8 mouse cellular contexts compared by ENCODE assay signal in the genomic region with DNA sequence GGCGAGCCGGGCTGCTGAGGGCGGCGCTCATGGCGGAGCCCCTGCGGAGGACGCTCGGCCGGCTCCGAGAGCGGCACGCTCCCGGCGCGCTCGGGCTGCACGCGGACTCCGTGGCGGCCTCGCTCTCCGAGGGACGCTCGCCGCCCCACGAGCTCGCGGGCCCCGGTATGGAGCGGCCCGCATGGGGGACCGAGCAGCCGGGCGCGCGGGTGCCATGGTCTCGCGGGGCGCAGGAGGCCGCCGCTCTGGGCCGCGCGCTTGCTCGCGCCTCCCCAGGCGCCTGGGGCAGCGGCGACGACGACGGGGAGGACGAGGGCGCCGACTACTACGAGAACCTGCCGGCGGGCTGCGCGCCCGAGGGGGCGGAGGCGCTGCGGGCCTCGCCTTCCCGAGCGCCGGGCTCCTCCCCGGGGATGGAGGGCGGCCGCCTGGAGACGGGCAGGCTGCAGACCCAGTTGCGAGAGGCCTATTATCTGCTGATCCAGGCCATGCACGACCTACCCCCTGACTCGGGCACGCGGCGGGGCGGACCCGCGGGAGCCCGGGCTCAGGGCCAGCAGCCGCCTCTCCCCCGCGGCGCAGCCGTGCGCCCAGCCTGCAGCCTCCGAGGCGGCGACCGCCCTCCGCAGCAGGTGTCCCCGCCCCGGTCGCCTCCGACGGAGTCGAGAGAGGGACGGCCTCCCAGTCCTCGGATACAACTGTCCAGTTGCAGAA. TPM values are rescaled to one million over a fixed set of nuclear protein-coding genes. Genes with fewer than 3 reads are reported as not detected.
DNase-seq lines count a peak whose midpoint lies in the region; ATAC-seq and TF ChIP-seq lines count a peak whose summit lies in the region.

No protein-coding gene starts in this region.

- peak overlapping the region; percentile 42 for H3K4me3 ChIP-seq in spleen, adult 2 months (ENCODE audit: extremely low read depth, insufficient read depth, insufficient read length)
- H3K4me3 ChIP-seq in embryonic facial prominence, embryonic 14.5 days (ENCODE audit: low read depth, low read length): peak overlapping the region; percentile 77
- H3K4me3 ChIP-seq in heart, embryonic 11.5 days (ENCODE audit: low read depth, low read length): peak overlapping the region; percentile 72
- H3K4me3 ChIP-seq in kidney, embryonic 14.5 days (ENCODE audit: low read length): peak overlapping the region; percentile 77
- peak overlapping the region; percentile 77 for H3K4me3 ChIP-seq in liver, adult 2 months (ENCODE audit: insufficient read depth, low read depth, low read length)
- H3K4me3 ChIP-seq in myocyte: peak overlapping the region; percentile 25
- H3K4me3 ChIP-seq in stomach, postnatal 0 days (ENCODE audit: low read depth, low read length): peak overlapping the region; percentile 62

- peak overlapping the region; percentile 86 for H3K4me2 ChIP-seq in embryonic facial prominence, embryonic 14.5 days (ENCODE audit: low read depth, low read length)
- peak overlapping the region; percentile 74 for H3K4me2 ChIP-seq in heart, embryonic 11.5 days
- H3K4me2 ChIP-seq in kidney, embryonic 14.5 days (replicated peaks; ENCODE audit: low read depth, low read length): peak overlapping the region; percentile 84
- peak overlapping the region; percentile 90 for H3K4me2 ChIP-seq in myocyte (ENCODE audit: low read depth)
- H3K4me2 ChIP-seq in stomach, postnatal 0 days (replicated peaks; ENCODE audit: low read depth): peak overlapping the region; percentile 86

- peaks cover 17% of the 10 kb centered on the region for H3K27me3 ChIP-seq in spleen, adult 2 months (ENCODE audit: control insufficient read depth, insufficient read depth, low read length)
- 0 out of 2 replicates have a peak, but pooled peaks cover 3% of the 10 kb centered on the region for H3K27me3 ChIP-seq in embryonic facial prominence, embryonic 14.5 days (replicated peaks; ENCODE audit: control insufficient read depth, insufficient read depth, low read length)
- no peaks in the 10 kb centered on the region for H3K27me3 ChIP-seq in heart, embryonic 11.5 days (ENCODE audit: control insufficient read depth, insufficient read depth, low read length)
- H3K27me3 ChIP-seq in kidney, embryonic 14.5 days (ENCODE audit: control insufficient read depth, insufficient read depth, low read length): peaks cover 10% of the 10 kb centered on the region
- no peaks in the 10 kb centered on the region for H3K27me3 ChIP-seq in liver, adult 2 months (ENCODE audit: control insufficient read depth, insufficient read depth, low read length)
- no peaks in the 10 kb centered on the region for H3K27me3 ChIP-seq in myocyte (ENCODE audit: control insufficient read depth, insufficient read depth, insufficient read length)
- H3K27me3 ChIP-seq in stomach, postnatal 0 days (ENCODE audit: control insufficient read depth, insufficient read depth, low read length): no peaks in the 10 kb centered on the region

- no peaks in the 10 kb centered on the region for H3K36me3 ChIP-seq in spleen, adult 2 months (ENCODE audit: control insufficient read depth, insufficient read depth, low read length)
- no peaks in the 10 kb centered on the region for H3K36me3 ChIP-seq in embryonic facial prominence, embryonic 14.5 days (ENCODE audit: control insufficient read depth, insufficient read depth, low read length)
- H3K36me3 ChIP-seq in heart, embryonic 11.5 days (ENCODE audit: control insufficient read depth, insufficient read depth, low read length): peaks cover 3% of the 10 kb centered on the region; the same call in 1 of the 2 replicates
- no peaks in the 10 kb centered on the region for H3K36me3 ChIP-seq in kidney, embryonic 14.5 days (ENCODE audit: control insufficient read depth, insufficient read depth, low read length)
- H3K36me3 ChIP-seq in liver, adult 2 months (ENCODE audit: control insufficient read depth, insufficient read depth, low read length): no peaks in the 10 kb centered on the region
- H3K36me3 ChIP-seq in myocyte (ENCODE audit: control insufficient read depth, insufficient read depth): no peaks in the 10 kb centered on the region
- no peaks in the 10 kb centered on the region for H3K36me3 ChIP-seq in stomach, postnatal 0 days (ENCODE audit: control insufficient read depth, insufficient read depth, low read length)

- no peak for TF ChIP-seq CTCF in spleen, adult 2 months (IDR thresholded peaks at IDR 0.05; ENCODE audit: extremely low read depth, insufficient read depth, insufficient read length, insufficient replicate concordance)
- TF ChIP-seq CTCF in liver, adult 2 months (IDR thresholded peaks at IDR 0.05; ENCODE audit: low read depth, low read length): no peak
- TF ChIP-seq CTCF in stomach, postnatal 0 days (IDR thresholded peaks at IDR 0.05; ENCODE audit: low read depth): no peak

- DNase-seq in spleen, adult 2 months (ENCODE audit: low read depth in 1 of 2, low spot score in 2 of 2): no peak
- no peak for DNase-seq in spleen, postnatal 14 days (ENCODE audit: low spot score in 2 of 2)
- DNase-seq in embryonic facial prominence, embryonic 14.5 days (ENCODE audit: low spot score): peak; percentile 78
- peak; percentile 81 for DNase-seq in liver, adult 2 months (ENCODE audit: extremely low read depth, low read depth, low spot score)
- peak; percentile 91 for DNase-seq in stomach, postnatal 0 days (ENCODE audit: low spot score)

- no peaks in the 10 kb centered on the region for H3K9me3 ChIP-seq in embryonic facial prominence, embryonic 14.5 days (ENCODE audit: control insufficient read depth, low read length)
- H3K9me3 ChIP-seq in heart, embryonic 11.5 days (replicated peaks; ENCODE audit: control insufficient read depth, low read length): no peaks in the 10 kb centered on the region
- no peaks in the 10 kb centered on the region for H3K9me3 ChIP-seq in kidney, embryonic 14.5 days (ENCODE audit: control insufficient read depth, low read length)
- H3K9me3 ChIP-seq in stomach, postnatal 0 days (ENCODE audit: control insufficient read depth, low read length): no peaks in the 10 kb centered on the region

- no peak for TF ChIP-seq POLR2A in spleen, adult 2 months (IDR thresholded peaks at IDR 0.05; ENCODE audit: low read depth, low read length)
- TF ChIP-seq POLR2A in liver, adult 2 months (IDR thresholded peaks at IDR 0.05; ENCODE audit: extremely low read depth, insufficient read depth, low read length): peak; percentile 60
- TF ChIP-seq POLR2A in myocyte (IDR thresholded peaks at IDR 0.05; ENCODE audit: insufficient read length, low read depth): peak; percentile 52

- H3ac ChIP-seq in myocyte (ENCODE audit: control insufficient read depth, insufficient read length): peak overlapping the region; percentile 57

- peak; percentile 86 for ATAC-seq in embryonic facial prominence, embryonic 14.5 days (ENCODE audit: low read depth)
- peak; percentile 82 for ATAC-seq in heart, embryonic 11.5 days (replicated peaks; ENCODE audit: insufficient number of reproducible peaks, low FRiP score, low TSS enrichment)
- ATAC-seq in kidney, embryonic 14.5 days (ENCODE audit: low FRiP score, low TSS enrichment): peak; percentile 83
- peak; percentile 90 for ATAC-seq in stomach, postnatal 0 days (ENCODE audit: low FRiP score, low TSS enrichment)

- peak overlapping the region; percentile 47; the same call in 1 of the 2 replicates for H3K27ac ChIP-seq in spleen, adult 2 months (ENCODE audit: insufficient read depth, low read length)
- peak overlapping the region; percentile 90 for H3K27ac ChIP-seq in embryonic facial prominence, embryonic 14.5 days (replicated peaks; ENCODE audit: low read depth, low read length)
- peak overlapping the region; percentile 99 for H3K27ac ChIP-seq in heart, embryonic 11.5 days (ENCODE audit: low read depth, low read length)
- peak overlapping the region; percentile 91 for H3K27ac ChIP-seq in kidney, embryonic 14.5 days (ENCODE audit: low read depth, low read length)
- H3K27ac ChIP-seq in liver, adult 2 months (replicated peaks; ENCODE audit: insufficient read depth, low read depth, low read length): peak overlapping the region; percentile 81
- peak overlapping the region; percentile 97 for H3K27ac ChIP-seq in stomach, postnatal 0 days (replicated peaks)

- peak overlapping the region; percentile 90 for H3K9ac ChIP-seq in embryonic facial prominence, embryonic 14.5 days (ENCODE audit: low read depth, low read length)
- H3K9ac ChIP-seq in heart, embryonic 11.5 days (ENCODE audit: low read depth, low read length): peak overlapping the region; percentile 96
- peak overlapping the region; percentile 89 for H3K9ac ChIP-seq in kidney, embryonic 14.5 days (ENCODE audit: low read depth, low read length)
- peak overlapping the region; percentile 96 for H3K9ac ChIP-seq in liver, adult 2 months (ENCODE audit: low read depth, low read length)
- peak overlapping the region; percentile 78 for H3K9ac ChIP-seq in stomach, postnatal 0 days (ENCODE audit: low read length)

- no peak for TF ChIP-seq EP300 in stomach, postnatal 0 days (optimal IDR thresholded peaks at IDR 0.05)

- H3K4me1 ChIP-seq in spleen, adult 2 months (ENCODE audit: control insufficient read depth, insufficient read depth, insufficient read length): peaks cover 11% of the 10 kb centered on the region
- peaks cover 11% of the 10 kb centered on the region for H3K4me1 ChIP-seq in embryonic facial prominence, embryonic 14.5 days (ENCODE audit: control insufficient read depth, insufficient read depth, low read length)
- peaks cover 17% of the 10 kb centered on the region for H3K4me1 ChIP-seq in heart, embryonic 11.5 days (ENCODE audit: control insufficient read depth, insufficient read depth, low read length)
- 0 out of 2 replicates have a peak, but pooled peaks cover 12% of the 10 kb centered on the region for H3K4me1 ChIP-seq in kidney, embryonic 14.5 days (ENCODE audit: control insufficient read depth, insufficient read depth, low read length)
- peaks cover 21% of the 10 kb centered on the region for H3K4me1 ChIP-seq in liver, adult 2 months (ENCODE audit: control insufficient read depth, insufficient read depth, low read length)
- 0 out of 2 replicates have a peak, but pooled peaks cover 2% of the 10 kb centered on the region for H3K4me1 ChIP-seq in stomach, postnatal 0 days (replicated peaks; ENCODE audit: control insufficient read depth, insufficient read depth)

- WGBS in spleen, adult 2 months: under 1% methylated on average over 97 of the region's 101 CpGs
- 0% methylated on average over 2 of the region's 101 CpGs for WGBS in embryonic facial prominence, embryonic 14.5 days
- WGBS in heart, embryonic 11.5 days (ENCODE audit: insufficient replicate concordance): under 1% methylated on average over 92 of the region's 101 CpGs
- WGBS in kidney, embryonic 14.5 days: under 1% methylated on average over 69 of the region's 101 CpGs
- WGBS in liver, adult 2 months: 1% methylated on average over 98 of the region's 101 CpGs
- under 1% methylated on average over 65 of the region's 101 CpGs for WGBS in stomach, postnatal 0 days

- H3K79me2 ChIP-seq in liver, adult 2 months (ENCODE audit: control insufficient read depth, insufficient read depth, low read length): no peaks in the 10 kb centered on the region; the same call in 1 of the 2 replicates
- H3K79me2 ChIP-seq in myocyte (ENCODE audit: control insufficient read depth, insufficient read depth): no peaks in the 10 kb centered on the region

RNA-seq across cellular contexts. Expression of gene Syde2, which starts 0.5 kb away (rescaled TPM):
- polyA plus RNA-seq in spleen, adult 2 months (2012; rRNA removed): 0.57 and 0.67 TPM in 2 replicates
- polyA plus RNA-seq in embryonic facial prominence, embryonic 14.5 days (2014; fragmentation: Nextera tagmentation; extraction: Ambion mirVana): 2.3 and 2.4 TPM in 2 replicates
- 5.3 and 5.8 TPM in 2 replicates for polyA plus RNA-seq in heart, embryonic 11.5 days (2014; fragmentation: Nextera tagmentation; extraction: Ambion mirVana)
- polyA plus RNA-seq in kidney, embryonic 14.5 days (2014; fragmentation: Nextera tagmentation; extraction: Ambion mirVana): 2.3 and 2.6 TPM in 2 replicates
- 5.4 and 7.9 TPM in 2 replicates for total RNA-seq in liver, adult 2 months (2014; rRNA removed)
- 1.3 and 1.7 TPM in 2 replicates for polyA plus RNA-seq in liver, adult 2 months (2012; rRNA removed)
- 0.73 TPM for polyA plus RNA-seq in myocyte (2012; fragmentation: generic; extraction: Trizol)
- 1.4 and 1.6 TPM in 2 replicates for polyA plus RNA-seq in stomach, postnatal 0 days (2015; fragmentation: Nextera tagmentation; extraction: Ambion mirVana)

RNA-seq across cellular contexts. Expression of gene 2410004B18Rik, which starts 50.3 kb away (rescaled TPM):
- 9.0 and 14.8 TPM in 2 replicates for polyA plus RNA-seq in spleen, adult 2 months (2012; rRNA removed)
- 47.3 and 48.9 TPM in 2 replicates for polyA plus RNA-seq in embryonic facial prominence, embryonic 14.5 days (2014; fragmentation: Nextera tagmentation; extraction: Ambion mirVana)
- 44.0 and 47.1 TPM in 2 replicates for polyA plus RNA-seq in heart, embryonic 11.5 days (2014; fragmentation: Nextera tagmentation; extraction: Ambion mirVana)
- 55.7 and 63.5 TPM in 2 replicates for polyA plus RNA-seq in kidney, embryonic 14.5 days (2014; fragmentation: Nextera tagmentation; extraction: Ambion mirVana)
- total RNA-seq in liver, adult 2 months (2014; rRNA removed): 6.7 and 8.2 TPM in 2 replicates
- polyA plus RNA-seq in liver, adult 2 months (2012; rRNA removed): 3.6 and 3.7 TPM in 2 replicates
- polyA plus RNA-seq in myocyte (2012; fragmentation: generic; extraction: Trizol): 18.7 TPM
- polyA plus RNA-seq in stomach, postnatal 0 days (2015; fragmentation: Nextera tagmentation; extraction: Ambion mirVana): 33.1 and 36.4 TPM in 2 replicates

Comparison
In these comparisons a context has a peak if more than half of its experiments do, and no peak if none do; other contexts are left out.
1. DNase-seq: peak in embryonic facial prominence, embryonic 14.5 days (single experiment), liver, adult 2 months (single experiment) and stomach, postnatal 0 days (single experiment); none in spleen, adult 2 months (0 of 2) and spleen, postnatal 14 days (0 of 2).
2. H3K27ac ChIP-seq: peak in every context shown above with its lines; median percentile 99 in heart, embryonic 11.5 days; 97 in stomach, postnatal 0 days; 91 in kidney, embryonic 14.5 days; 90 in embryonic facial prominence, embryonic 14.5 days; 81 in liver, adult 2 months; 47 in spleen, adult 2 months.
3. H3K4me3 ChIP-seq: peak in every context shown above with its lines; median percentile 77 in embryonic facial prominence, embryonic 14.5 days; 77 in kidney, embryonic 14.5 days; 77 in liver, adult 2 months; 72 in heart, embryonic 11.5 days; 62 in stomach, postnatal 0 days; 42 in spleen, adult 2 months; 25 in myocyte.
4. Peak in every context shown above with its lines, with median percentiles within 50 percentile points of each other: ATAC-seq, H3K4me2 ChIP-seq and H3K9ac ChIP-seq.